Mouse (Mus musculus) embryo, embryonic 10.5 days (tissue): Measurements from ENCODE around the gene Rnf11.

Source experiments
- DNase-seq: peaks from one replicate; pipeline ENCODE4 v3.0.0-alpha.2; 2015; ENCODE audit warnings: low spot score

Gene Rnf11

DNA sequence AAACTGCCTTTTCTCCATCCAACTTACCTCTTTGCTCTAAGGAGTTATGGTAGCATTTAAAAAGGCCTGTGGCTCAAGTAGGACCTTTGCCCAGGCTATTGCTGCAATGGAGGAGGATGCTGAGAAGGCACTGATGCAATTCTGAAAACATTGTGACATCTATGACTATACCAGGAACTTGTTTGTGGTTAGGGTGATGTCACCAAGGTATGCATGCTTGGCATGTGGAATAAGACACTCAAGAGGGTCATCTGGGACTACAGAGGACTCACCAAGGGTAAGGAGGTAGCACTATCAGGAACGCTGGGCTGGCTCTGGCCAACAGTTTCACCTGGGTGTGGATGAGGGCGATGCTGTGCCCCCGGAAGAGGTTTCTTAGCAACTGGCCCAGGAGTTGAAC is at the start of gene Rnf11:
Gene Rnf11, minus strand, starts transcription at position 108 of the 400 bp plus-strand sequence.
- DNase-seq: no peak

DNA sequence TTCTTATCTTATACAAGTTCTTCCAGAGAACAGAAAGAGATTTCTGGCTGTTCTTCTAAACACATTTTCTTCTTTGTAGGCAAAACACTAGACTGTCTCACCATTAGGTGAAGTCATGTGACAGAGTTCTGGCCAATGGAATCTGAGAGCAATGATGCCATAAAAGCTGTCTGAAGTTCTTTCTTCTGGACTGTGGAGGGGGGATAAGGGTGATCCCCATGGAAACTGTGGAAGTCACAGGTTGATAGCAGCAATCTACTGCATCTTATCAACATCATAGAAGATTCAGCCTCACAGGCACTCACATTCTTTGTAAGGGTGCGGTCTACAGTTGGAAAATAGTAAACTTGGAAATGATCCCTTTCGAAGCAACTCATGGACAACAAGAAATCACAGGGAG is 46.6 kb upstream of the Rnf11 start, which contains the start of gene 4930522H14Rik:
Gene 4930522H14Rik, minus strand, starts transcription at position 187 of the 400 bp plus-strand sequence.
- no peak for DNase-seq

DNA sequence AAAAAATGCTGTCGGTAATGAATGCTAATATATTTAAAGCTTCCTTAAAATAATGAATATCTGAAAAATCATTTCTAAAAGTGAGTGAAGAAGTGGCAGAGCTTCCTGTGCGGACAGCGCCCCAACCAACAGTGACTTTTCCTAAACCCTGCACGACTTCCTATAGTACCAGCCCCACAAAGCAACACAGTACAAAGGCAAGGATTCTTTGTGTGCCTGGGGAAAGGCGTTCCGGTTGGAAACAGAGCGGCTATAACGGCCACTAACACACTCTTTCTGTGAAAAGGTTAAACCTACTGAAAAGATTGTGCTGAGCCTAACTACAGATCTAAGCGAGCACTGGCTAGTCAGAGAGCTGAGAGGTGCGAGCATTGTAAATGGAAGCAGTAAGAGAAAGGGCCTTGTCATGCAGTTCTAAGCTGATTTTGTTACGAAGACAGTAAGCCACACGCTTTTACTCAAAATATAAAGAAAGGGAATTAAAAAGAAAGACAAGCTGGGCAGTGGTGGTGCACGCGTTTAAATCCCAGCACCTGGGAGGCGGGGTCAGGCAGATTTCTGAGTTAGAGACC is 45.8 kb upstream of the Rnf11 start:
- DNase-seq: peak; percentile 43

DNA sequence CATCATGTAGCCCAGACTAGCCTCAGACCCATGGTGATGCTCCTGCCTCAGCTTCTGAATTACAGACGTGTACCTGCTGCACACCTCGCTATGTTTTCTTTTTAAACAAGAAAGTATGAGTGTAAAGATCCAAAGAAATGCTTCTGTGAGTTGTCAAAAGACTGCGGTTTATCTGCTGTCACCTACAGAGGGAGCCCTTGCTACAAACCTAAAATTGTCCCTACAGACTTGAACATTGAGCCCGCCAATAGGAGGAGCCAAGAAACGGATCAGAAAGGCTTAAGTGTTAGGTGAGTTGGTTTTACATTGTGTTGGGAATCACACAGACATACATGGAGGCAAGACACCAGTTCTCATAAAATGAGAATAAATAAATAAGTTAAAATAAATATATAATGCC is 20.4 kb upstream of the Rnf11 start:
- DNase-seq: peak; percentile 88

DNA sequence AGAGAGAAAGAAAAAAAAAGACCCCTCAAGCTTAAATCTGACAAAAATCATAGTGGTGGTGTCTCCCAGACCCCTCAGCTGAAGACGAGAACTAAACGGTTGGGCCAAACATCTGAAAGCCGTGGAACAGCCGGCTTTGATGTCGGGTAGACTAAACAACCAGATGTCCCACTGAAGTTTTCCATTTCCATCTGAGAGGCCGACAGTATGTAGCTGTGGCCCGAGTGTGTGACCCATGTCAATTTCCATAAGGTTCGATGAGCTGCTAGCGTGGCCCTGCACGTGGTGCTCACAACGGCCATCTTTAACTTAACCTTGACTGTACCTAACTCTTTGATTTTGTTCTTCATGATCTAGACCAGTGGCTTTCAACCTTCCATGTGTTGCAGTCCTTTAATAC is 13.9 kb upstream of the Rnf11 start:
- DNase-seq: peak; percentile 18

DNA sequence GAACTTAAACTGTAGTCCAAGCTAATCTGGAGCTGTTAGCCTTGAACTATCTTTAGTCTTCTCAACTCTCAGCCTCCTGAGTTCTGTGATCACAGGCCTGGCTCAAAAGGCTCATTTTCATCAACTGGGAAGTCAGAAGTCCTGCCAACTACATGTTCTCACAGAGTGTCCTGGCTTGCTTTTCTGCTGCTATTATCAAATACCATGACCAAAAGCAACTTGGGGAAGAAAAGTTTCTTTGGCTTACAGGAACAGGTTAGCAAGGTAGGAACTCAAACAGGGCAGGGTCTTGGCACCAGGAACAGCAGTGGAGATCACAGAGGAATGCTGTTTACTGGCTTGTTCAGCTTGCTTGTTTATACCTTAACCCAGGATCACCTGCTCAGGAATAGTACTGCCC is 9.1 kb upstream of the Rnf11 start:
- no peak for DNase-seq

DNA sequence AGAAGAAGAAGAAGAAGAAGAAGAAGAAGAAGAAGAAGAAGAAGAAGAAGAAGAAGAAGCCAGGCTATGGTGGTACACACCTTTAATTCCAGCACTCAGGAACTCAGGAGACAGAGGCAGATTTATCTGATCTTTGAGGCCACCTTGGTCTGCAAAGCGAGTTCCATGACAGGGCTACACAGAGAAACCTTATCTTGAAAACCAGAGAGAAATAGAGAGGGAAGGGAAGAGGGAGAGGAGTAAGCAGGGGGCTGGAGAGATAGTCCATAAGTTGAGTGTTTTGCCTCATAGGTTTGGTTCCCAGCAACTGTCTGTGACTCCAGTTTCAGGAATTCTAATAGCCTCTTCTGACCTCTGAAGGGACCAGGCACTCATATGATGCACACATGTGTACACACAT is 4.3 kb upstream of the Rnf11 start:
- DNase-seq: no peak

DNA sequence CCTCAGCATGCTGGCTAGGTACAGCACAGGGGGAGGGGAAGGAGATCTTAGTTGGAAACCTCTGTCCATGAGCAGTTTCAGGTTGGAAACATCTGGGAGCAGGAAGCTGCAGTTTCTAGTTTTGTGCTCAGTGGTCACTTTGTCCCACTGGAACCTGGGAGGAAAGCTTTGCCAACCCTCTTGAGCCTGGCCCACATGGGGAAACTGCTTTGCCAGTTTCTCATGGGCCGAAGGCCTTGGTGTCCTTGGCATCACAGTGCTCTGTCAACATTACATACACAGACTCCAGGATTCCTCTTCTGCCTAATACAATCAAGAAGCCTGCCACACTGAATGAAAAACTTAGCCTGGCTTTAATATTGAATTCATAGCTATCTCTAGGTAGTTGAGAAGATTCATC is 1.8 kb downstream of the Rnf11 start:
- DNase-seq: no peak

DNA sequence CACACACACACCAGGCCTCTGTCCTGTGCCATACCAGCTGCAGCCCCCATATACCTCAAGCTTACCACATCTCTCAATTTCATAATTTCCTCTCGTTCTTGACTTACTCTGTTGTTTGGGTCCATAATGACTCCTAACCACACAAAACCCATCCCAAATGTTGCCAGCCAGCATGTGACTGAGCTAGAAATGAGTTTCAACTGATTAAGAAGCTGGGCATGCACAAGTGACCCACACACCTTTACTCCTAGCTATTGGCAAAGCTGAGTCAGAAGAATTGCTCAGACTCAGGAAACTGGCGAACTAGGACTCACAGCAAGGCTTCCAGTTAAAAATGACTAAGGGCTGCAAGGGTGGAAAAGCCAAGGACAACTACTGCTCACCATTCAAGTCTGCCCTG is 3.1 kb downstream of the Rnf11 start:
- no peak for DNase-seq

DNA sequence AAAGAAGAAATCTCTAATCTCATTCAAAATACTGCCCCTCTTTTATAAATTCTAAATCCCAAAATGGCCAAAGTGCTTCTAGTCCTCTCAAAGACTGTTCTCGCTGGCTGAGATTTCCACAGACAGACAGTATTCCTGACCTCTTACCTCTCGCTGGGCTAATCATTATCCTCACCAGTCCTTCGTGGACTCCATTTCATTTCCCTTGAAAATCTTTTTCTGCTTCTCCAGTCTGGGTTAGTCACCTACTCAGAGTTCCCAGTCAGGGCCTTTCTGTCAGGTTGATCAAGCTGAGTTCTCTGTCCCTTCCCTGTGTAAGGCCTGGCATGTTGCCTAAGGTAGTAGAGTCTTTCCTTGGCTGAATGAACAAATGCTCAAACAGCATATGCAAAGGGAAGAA is 7.1 kb downstream of the Rnf11 start:
- DNase-seq: no peak

DNA sequence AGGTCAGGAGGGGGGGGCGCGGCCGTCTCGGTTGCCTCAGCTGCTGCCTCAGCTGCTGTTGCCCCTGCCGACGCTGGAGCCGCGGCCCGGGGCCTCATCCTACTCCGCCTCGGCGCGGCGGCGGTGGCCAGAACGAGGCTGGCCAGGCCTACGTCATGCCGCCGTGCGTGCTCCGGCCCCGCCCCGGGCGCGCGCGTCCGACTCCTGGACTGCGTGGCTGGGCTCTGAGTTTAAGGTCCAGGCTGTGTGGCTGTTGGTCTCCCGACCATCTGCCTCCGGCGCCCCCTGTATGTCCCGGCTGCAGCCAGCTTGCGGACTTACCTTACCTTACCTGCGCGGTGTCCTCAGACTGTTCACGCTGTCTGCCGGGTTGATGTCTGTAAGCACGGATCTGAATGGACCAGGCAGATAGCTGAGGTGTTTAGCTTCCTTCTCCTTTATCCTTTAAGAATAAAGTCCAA is 7.9 kb downstream of the Rnf11 start:
- DNase-seq: peak; percentile 93

DNA sequence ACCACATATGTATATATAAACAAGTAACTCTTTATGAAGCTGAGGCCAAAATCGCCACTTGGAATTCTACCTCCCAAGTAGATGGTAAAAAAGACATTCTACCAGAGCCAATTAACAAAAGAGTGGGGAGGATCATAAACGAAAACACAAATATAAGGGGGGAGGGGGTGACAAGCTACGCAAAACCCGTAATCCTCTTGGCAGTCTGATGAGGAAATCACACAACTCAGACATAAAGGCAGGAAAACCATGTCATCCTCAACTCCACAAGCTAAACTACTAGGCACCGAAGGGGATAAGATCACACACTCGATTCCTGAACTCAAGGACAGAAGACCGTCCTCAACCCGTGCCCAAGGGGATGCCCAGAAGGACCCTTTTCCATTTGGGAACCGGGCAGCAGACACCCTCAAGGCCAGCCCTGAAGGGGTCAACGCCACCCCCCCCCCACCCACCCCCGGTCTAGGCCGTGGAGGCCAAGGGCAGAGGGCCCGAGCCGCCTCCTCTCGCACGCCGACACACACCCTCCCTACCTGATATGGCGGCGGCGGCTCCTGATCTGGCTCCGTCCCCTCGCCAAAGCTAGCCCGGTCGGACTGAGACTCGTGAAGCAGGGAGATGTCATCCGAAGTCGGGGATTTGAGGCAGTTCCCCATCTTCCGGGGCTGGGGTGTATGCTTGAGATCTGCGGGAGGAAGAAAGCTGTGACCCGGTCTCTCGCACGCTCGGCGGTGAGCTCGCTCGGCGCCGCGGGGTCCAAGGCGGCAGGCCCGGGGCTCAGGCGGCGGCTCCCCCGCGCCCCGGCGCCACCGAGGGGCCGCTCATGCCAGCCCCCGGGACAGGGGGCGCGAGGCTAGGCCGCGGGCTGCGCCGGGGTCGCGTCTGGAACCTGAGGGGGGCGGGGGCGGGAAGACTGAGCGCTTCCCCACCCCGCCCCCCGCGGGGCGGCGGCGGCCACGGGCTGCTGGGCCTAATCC is 8.7 kb downstream of the Rnf11 start:
- peak; percentile 58 for DNase-seq

DNA sequence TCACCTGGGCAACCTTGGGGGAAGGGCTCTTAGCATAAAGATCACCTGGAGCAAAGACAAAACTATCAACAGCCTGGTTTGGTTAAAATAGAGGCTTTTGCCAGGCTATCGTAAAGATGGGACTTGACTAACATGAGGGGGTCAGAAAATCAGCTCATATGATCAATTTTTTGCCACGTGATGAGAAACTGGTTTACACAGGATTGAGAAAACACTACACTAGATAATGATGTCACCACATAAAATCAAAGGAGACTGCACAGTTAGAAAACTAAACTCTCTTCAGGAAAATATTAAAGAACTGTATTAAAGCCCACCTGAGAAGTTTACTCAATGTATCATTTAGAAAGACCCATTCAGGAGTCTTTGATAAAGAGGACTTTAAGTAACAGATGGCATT is 9.4 kb downstream of the Rnf11 start:
- DNase-seq: no peak

DNA sequence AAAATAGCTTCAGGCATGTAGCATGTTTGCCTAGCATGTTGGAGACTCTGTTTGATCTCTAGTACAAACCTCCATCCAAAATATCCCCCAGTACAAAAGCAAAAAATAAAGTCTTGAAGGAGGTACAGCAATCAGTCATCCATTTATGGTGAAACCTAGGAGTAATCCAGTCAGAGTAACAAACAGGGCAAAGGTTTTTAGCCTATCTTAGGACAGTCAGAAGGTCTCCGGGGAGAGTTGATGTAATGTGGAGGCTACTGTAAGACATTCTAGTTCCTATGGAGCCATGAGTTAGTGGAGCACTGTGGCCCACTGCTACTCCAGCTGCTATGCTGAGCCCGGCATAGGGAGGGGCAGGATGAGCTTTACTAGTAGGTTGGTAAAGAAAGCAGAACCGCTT is 12.0 kb downstream of the Rnf11 start:
- no peak for DNase-seq

DNA sequence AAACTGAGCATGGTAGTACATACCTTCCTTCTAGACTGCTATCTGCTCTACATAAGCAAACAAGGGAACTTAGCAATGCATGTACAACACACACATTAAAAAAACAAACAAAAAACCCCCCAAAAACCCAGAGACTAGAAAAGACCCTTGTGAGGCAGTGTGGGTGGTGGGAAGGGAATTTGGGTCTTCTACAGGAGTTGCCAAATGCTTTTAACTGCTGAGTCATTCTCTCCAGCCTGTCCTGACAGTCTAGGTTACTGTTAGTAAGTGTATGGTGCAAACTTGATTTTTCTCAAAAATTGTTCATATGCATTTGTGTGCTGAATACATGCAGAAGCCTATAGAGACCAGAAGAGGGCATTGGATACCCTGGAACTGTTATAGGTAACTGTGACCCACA is 12.9 kb downstream of the Rnf11 start:
- no peak for DNase-seq

DNA sequence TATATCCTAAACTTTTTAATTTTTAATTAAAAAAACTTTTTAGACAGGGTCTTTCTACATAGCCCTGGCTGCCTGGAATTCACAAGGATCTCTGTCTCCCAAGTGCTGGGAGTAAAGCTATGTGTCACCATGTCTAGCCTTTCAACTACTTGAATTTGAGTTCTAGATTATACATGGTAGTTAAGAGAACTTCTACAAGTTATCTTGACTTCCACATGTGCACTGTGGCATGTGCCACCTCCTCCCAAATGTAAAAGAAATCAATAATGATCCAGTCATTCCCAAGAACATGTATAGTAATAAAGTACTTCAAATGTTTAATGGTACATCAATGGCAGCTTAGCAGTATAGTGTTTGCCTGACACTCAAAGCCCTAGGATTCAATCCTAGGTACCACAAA is 16.8 kb downstream of the Rnf11 start:
- no peak for DNase-seq

DNA sequence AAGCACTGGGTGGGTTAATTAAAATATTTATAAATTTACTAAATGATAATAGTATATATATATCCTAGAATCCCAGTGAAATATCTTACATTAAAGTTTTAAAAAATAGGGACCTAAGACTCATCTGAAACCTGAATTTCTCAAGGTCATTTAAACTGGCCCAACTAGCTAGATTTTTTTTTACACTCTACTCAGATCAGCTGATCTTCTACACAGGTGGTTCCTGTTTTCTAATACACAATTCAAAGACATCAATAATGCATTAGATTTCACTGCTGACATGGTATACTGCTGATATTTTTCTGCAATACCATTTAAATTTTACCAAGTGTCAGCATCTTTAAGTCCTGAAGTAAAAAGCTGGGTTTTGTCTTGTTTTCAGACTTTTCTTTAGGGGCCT is 20.6 kb downstream of the Rnf11 start:
- no peak for DNase-seq

DNA sequence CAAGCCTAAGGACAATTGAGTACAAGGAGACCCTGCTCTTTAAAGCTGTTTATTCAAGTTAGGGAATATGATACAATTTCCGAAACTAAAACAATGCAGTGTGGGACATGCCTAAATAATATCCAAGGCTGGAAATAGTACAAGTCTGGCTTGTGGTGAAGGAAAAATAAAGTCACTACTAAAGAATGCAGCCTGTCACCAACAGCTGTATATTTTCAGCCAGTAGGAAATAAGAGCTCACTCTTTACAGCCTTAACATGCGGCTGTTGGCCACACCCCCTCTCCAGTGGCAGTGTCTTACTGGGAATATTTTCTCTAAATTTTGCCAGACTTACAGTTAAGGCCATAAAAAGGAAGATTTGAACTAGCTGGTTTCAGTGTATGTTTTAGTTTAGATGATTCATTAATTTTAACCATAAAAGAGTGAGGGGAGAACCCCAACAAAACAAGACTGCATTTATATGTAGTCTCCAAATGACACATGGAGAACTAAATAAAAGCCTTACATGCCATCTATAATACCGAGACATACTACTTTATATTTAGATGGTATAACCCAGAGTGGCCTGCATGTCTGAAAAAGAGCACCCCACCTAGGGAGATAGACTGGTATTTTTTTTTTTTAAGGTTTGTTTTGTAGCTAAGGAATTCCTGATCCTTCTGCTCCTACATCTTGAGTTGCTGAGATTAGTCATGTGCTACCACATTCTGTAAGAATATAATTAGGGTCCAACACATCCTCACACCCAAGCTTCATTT is 23.9 kb downstream of the Rnf11 start:
- DNase-seq: no peak

DNA sequence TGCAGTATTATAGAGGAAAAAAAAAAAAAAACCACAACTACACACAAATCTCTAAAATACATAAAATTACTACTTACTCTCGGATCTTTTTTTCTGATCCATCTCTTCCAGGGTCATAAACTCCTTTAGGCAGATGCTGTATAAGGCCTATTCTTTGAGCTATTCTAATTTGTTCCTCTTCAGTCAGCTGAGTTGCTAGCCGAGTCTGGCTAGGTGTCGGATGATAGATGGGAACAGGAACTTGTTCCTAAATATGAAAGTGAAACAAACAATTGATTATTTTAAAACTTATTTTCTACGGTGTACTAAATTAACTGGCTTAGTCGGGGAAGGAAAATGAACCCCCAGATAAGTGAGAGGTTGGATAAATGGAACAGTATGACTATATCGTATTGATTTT is 27.7 kb downstream of the Rnf11 start:
- DNase-seq: no peak

DNA sequence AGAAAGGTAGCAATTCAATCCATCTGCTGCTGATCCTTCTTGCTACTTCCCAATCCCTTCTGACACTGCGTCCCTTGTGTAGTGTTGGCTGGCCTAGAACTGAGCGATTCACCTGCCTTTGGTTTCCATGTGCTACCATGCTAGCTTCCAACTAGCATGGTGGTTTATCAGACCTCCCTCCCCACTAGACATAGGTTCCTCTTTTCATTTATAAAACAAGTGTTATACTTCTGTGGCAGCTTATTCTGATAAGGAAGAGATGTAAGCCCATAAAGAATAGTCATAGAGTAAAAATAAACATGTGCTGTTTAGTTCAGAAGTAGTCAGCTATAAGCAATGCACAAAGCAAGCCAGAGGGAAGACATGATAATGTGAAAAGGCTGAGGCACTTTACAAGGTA is 36.0 kb downstream of the Rnf11 start:
- DNase-seq: no peak

DNA sequence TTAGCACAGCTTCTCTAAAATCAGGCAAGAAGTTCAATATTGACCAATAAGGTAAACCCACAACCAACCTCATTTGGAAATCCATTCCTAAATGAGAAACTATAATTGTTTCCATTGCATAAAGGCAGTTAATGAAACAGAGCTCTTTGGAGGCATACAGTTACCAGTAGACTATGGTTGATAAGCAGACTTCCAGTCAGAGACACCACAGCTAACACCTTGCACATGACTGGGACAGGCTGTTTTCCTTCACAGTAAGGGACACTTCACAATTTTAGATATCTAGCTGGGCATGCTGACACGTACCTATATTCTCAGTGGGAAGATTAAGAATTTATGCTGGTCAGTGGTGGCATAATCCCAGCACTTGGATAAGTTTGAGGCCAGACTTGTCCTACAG is 38.6 kb downstream of the Rnf11 start:
- no peak for DNase-seq

DNA sequence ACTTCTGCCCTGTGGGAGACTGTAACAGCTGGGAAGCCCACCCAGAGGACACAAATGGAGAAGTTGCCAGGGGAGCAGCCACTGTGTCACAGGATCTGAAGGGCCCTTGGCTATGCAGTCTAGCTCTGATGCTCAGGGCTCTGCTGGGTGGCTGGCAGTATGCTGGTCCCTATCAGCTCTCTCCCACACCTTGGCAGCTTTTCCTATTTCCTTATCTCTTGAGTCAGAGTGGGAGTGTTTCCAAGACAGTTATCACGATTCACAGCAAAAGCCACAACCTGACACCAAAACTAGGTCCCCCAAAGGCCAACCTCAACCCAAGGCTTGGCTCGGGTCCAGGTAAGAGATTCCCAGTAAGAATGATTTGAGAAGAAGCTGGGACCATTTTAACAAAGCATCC is 39.1 kb downstream of the Rnf11 start:
- DNase-seq: no peak

DNA sequence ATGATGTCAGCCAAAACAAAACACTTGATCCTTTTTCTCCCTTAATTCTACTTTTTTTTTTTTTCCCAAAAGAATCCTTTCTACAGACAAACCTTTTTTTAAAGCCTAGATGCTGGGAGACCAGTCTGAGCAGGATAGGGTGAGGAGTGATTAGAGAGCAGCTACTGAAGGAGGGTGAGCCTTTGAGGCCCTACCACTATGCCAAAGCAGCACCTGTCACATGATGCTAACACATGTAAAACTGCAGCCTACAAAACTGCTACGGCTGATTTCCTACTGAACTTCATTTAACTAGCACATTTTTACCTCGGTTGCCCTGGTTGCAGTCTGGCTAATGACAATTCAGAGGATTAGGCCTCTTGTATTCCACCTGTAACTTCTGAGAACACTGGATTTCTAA is 39.6 kb downstream of the Rnf11 start:
- DNase-seq: no peak
